Mouse (Mus musculus): Measurements from ENCODE around the gene Atn1. TPM values are rescaled to one million over a fixed set of nuclear protein-coding genes. Genes with fewer than 3 reads are reported as not detected.

Gene Atn1
- polyA plus RNA-seq, 1 experiment from 2014 or later, result 9.3 TPM

DNA sequence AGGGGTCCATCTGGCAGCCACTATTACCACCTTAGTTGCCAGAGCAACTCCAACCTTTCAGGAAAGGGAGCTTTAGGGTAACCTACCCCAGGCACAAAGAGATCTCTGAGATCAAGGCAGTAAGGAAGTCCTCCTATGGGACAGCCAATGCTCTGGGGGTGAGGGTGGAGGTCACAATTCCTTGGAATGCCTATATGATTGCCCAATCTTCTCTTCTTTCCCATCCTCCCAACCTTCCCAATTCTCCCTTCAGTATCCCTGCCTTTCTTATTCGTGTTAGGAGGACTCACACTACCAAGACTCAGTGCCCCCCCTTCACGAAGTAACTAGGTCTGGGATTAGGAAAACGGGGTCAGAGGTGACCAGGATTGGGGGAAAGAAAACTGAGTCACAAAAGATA lies 1.0 kb downstream of the Atn1 start:
- H3K4me1 ChIP-seq (ENCODE audit: control insufficient read depth in 2 of 2, insufficient read depth in 2 of 2, low read length in 2 of 2), result peaks cover 25 to 40% of the 10 kb centered on the region in 2 experiments
- H3K27ac ChIP-seq (replicated peaks in 1 of 2; ENCODE audit: control insufficient read depth in 1 of 2, insufficient read depth in 1 of 2, low read depth in 2 of 2, low read length in 2 of 2), result peak overlapping the region; percentile 47 to 97; a peak in 3 of 4 replicates
- no peak for ATAC-seq (ENCODE audit: insufficient number of reproducible peaks, insufficient read depth, low FRiP score, low read depth)
- no peaks in the 10 kb centered on the region for H3K9me3 ChIP-seq (ENCODE audit: control insufficient read depth, low read length)
- peak overlapping the region; percentile 68 for H3K4me2 ChIP-seq (ENCODE audit: low read length)
- H3K36me3 ChIP-seq (ENCODE audit: control insufficient read depth, insufficient read depth, low read length), result peaks cover 12% of the 10 kb centered on the region; the same call in 1 of the 2 replicates
- H3K9ac ChIP-seq (ENCODE audit: low read length), result peak overlapping the region; percentile 94
- H3K27me3 ChIP-seq (ENCODE audit: control insufficient read depth, insufficient read depth, low read length), result no peaks in the 10 kb centered on the region
- H3K4me3 ChIP-seq (ENCODE audit: control insufficient read depth in 1 of 2, insufficient read depth in 1 of 2, low read depth in 1 of 2, low read length in 2 of 2), result peak overlapping the region; percentile 86 to 94
- WGBS, result 6% methylated on average over 3 of the region's 3 CpGs

DNA sequence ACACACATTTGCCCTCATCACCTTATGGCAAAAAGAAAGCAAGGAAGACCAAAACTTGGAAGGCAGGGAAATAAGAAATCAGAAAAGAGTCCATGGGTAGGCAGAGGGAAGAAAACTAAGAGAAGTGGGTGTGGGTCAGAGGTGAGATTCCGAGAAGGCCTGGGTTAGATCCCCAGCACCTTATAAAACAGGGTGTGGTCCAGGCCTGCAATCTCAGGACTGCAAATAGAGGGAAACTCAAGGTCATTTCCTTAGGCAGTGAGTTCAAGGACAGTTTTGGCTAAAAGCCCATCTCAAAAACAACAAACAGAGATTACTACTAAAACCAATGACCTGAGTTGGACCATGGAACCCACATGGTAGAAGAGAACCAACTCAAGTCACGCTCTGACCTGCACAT lies 2.5 kb downstream of the Atn1 start:
- H3K4me2 ChIP-seq (ENCODE audit: low read length), result no peak overlapping the region
- ATAC-seq (ENCODE audit: insufficient number of reproducible peaks, insufficient read depth, low FRiP score, low read depth), result no peak
- no peaks in the 10 kb centered on the region for H3K9me3 ChIP-seq (ENCODE audit: control insufficient read depth, low read length)
- no peak overlapping the region for H3K27ac ChIP-seq (replicated peaks in 1 of 2; ENCODE audit: control insufficient read depth in 1 of 2, insufficient read depth in 1 of 2, low read depth in 2 of 2, low read length in 2 of 2)
- H3K4me1 ChIP-seq (ENCODE audit: control insufficient read depth in 2 of 2, insufficient read depth in 2 of 2, low read length in 2 of 2), result peaks cover 22 to 37% of the 10 kb centered on the region in 2 experiments
- 80% methylated on average over 2 of the region's 2 CpGs for WGBS
- no peaks in the 10 kb centered on the region for H3K27me3 ChIP-seq (ENCODE audit: control insufficient read depth, insufficient read depth, low read length)
- no peak overlapping the region for H3K4me3 ChIP-seq (ENCODE audit: control insufficient read depth in 1 of 2, insufficient read depth in 1 of 2, low read depth in 1 of 2, low read length in 2 of 2)
- peaks cover 24% of the 10 kb centered on the region for H3K36me3 ChIP-seq (ENCODE audit: control insufficient read depth, insufficient read depth, low read length)
- H3K9ac ChIP-seq (ENCODE audit: low read length), result no peak overlapping the region

DNA sequence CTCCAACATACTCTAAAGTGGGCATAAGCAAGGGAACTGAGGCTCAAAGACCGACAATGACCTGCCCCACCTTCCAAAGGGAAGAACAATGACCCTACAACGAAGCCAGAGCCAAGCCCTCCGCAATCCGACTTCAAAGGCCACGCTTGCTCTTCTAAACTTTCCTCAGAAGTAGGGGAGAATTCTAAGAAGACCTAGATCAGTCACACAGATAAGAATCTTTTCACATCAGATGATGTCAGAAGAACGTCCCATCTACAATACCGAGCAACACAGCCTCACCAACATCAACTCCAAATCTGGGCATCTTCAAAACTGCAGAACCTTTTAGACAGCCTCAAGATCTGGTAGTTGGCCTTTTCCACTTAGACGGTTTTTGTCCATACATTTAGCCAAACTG lies 5.9 kb downstream of the Atn1 start:
- H3K27ac ChIP-seq (replicated peaks in 1 of 2; ENCODE audit: control insufficient read depth in 1 of 2, insufficient read depth in 1 of 2, low read depth in 2 of 2, low read length in 2 of 2), result no peak overlapping the region
- H3K9me3 ChIP-seq (ENCODE audit: control insufficient read depth, low read length), result no peaks in the 10 kb centered on the region
- H3K27me3 ChIP-seq (ENCODE audit: control insufficient read depth, insufficient read depth, low read length), result no peaks in the 10 kb centered on the region
- H3K4me2 ChIP-seq (ENCODE audit: low read length), result no peak overlapping the region
- peaks cover 12 to 28% of the 10 kb centered on the region in 2 experiments for H3K4me1 ChIP-seq (ENCODE audit: control insufficient read depth in 2 of 2, insufficient read depth in 2 of 2, low read length in 2 of 2)
- no peak overlapping the region for H3K9ac ChIP-seq (ENCODE audit: low read length)
- ATAC-seq (ENCODE audit: insufficient number of reproducible peaks, insufficient read depth, low FRiP score, low read depth), result no peak
- 88% methylated on average over 8 of the region's 8 CpGs for WGBS
- peaks cover 45% of the 10 kb centered on the region for H3K36me3 ChIP-seq (ENCODE audit: control insufficient read depth, insufficient read depth, low read length)
- H3K4me3 ChIP-seq (ENCODE audit: control insufficient read depth in 1 of 2, insufficient read depth in 1 of 2, low read depth in 1 of 2, low read length in 2 of 2), result no peak overlapping the region

DNA sequence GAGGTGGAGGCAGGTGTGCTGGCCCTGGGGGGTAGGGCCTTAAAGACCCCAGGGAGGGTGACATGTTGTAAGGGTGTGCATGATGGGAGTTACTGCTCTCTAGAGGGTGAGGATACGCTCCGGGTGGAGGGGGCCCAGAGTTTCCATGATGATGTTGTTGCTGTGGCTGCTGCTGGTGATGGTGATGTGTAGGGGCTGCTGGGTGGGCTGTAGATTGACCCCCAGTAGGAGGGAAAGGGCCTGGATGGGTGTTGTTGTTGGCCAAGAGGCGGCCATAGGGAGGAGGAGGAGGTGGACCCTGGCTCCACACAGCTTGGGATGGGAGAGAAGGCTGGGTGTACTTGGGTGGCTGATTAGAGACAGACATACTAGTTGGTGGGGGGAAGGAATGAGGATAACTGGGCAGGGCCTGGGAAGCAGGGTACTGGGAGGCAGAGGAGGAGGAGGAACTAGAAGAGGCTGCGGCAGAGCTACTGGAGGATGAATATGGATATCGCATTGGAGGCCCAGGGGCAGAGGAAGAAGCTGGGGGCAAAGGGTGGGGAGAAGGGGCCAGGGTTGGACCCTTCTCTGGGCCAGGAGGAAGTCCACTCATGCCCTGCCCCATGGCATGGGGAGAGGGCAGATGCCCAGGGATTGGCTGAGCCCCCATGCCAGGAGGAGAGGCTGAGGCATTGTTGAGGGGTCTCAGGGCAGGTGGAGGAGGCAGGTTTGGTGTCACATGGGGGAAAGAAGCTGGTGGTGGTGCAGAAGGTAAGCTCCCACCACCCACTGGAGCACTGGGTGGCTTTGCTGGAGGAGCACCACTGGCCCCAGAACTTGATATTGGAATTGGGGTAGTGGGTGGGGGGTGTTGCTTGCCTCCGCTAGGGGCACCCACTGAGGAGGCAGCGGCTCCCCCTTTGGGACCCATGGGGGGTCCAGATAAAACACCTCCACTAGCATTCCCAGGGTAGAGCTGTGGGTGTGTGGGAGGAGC lies 9.4 kb downstream of the Atn1 start:
- Histone ChIP-seq H3K4me3 (ENCODE audit: control insufficient read depth in 1 of 2, insufficient read depth in 1 of 2, low read depth in 1 of 2, low read length in 2 of 2) (peak overlapping the region in 1 of 2 experiments; percentile 58; a peak in 1 of 4 replicates), H3K4me1 (ENCODE audit: control insufficient read depth in 2 of 2, insufficient read depth in 2 of 2, low read length in 2 of 2) (peaks cover 7 to 18% of the 10 kb centered on the region in 2 experiments; a peak in 3 of 4 replicates), H3K27me3 (ENCODE audit: control insufficient read depth, insufficient read depth, low read length) (no peaks in the 10 kb centered on the region), H3K36me3 (ENCODE audit: control insufficient read depth, insufficient read depth, low read length) (peaks cover 70% of the 10 kb centered on the region), H3K9me3 (ENCODE audit: control insufficient read depth, low read length) (no peaks in the 10 kb centered on the region), H3K4me2 (ENCODE audit: low read length) (peak overlapping the region; percentile 98), H3K27ac (replicated peaks in 1 of 2; ENCODE audit: control insufficient read depth in 1 of 2, insufficient read depth in 1 of 2, low read depth in 2 of 2, low read length in 2 of 2) (no peak overlapping the region), H3K9ac (ENCODE audit: low read length) (peak overlapping the region; percentile 93)
- no peak for ATAC-seq (ENCODE audit: insufficient number of reproducible peaks, insufficient read depth, low FRiP score, low read depth)
- 87% methylated on average over 7 of the region's 7 CpGs for WGBS

DNA sequence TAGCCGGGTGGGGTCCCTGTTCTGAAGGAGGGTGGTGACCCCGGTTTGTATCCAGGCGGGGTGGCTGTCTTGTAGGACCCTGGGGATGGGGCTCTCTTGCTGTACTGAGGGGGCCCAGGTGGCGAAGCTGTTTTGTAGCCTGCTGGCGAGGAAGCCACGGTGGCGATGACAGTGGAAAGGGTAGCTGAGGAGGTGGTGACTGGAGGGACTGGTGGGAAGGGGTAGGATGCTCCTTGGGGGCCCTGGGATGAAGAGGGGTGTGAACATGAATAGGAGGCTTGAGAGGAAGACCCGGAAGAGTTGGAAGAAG lies 10.1 kb downstream of the Atn1 start:
- no peaks in the 10 kb centered on the region for H3K27me3 ChIP-seq (ENCODE audit: control insufficient read depth, insufficient read depth, low read length)
- H3K4me1 ChIP-seq (ENCODE audit: control insufficient read depth in 2 of 2, insufficient read depth in 2 of 2, low read length in 2 of 2), result peaks cover 9 to 22% of the 10 kb centered on the region in 2 experiments
- H3K27ac ChIP-seq (replicated peaks in 1 of 2; ENCODE audit: control insufficient read depth in 1 of 2, insufficient read depth in 1 of 2, low read depth in 2 of 2, low read length in 2 of 2), result peak overlapping the region in 1 of 2 experiments; percentile 83; a peak in 2 of 4 replicates
- no peaks in the 10 kb centered on the region for H3K9me3 ChIP-seq (ENCODE audit: control insufficient read depth, low read length)
- H3K4me2 ChIP-seq (ENCODE audit: low read length), result peak overlapping the region; percentile 98
- H3K4me3 ChIP-seq (ENCODE audit: control insufficient read depth in 1 of 2, insufficient read depth in 1 of 2, low read depth in 1 of 2, low read length in 2 of 2), result peak overlapping the region; percentile 42 to 58
- ATAC-seq (ENCODE audit: insufficient number of reproducible peaks, insufficient read depth, low FRiP score, low read depth), result no peak
- peak overlapping the region; percentile 93 for H3K9ac ChIP-seq (ENCODE audit: low read length)
- WGBS, result 24% methylated on average over 8 of the region's 8 CpGs
- peaks cover 66% of the 10 kb centered on the region for H3K36me3 ChIP-seq (ENCODE audit: control insufficient read depth, insufficient read depth, low read length)

DNA sequence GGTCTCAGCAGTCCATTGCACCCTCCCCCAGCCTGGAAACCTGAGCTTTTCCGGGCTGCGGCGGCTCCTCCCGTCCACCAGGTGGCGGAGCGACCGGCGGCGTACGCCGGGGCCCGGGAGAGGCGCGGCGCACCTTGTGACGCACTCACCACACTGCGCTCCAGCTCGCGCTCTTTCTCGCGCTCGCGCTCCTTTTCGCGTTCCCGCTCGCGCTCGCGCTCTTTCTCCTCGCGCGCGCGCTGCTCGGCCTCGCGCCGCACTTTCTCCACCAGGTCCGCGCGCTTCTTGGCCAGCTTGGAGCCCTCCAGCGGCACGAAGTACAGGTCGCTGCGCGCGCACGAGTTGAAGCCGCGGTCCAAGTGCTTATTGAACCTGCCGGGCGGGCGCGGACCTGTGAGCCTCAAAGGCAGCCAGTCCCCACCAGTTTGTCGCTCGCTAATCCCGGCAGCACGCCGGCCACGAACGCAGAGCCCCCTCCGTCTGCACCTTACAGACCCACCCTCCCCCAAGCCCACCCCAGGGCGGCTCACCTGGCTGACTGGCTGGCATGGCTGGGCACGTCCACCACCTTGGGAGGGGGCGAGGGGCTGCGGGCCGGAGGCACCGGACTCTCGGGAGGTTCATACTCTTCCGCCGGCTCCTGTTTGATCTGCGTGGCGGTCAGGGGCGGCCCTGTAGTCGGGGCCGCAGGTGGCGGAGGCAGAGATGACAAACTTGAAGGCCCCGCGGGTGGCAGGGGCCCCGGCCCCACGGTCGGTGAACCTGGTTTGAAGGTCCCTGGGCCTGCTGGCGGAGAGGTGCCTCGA lies 10.6 kb downstream of the Atn1 start:
- peak overlapping the region; percentile 42 to 58 for H3K4me3 ChIP-seq (ENCODE audit: control insufficient read depth in 1 of 2, insufficient read depth in 1 of 2, low read depth in 1 of 2, low read length in 2 of 2)
- no peaks in the 10 kb centered on the region for H3K9me3 ChIP-seq (ENCODE audit: control insufficient read depth, low read length)
- H3K4me1 ChIP-seq (ENCODE audit: control insufficient read depth in 2 of 2, insufficient read depth in 2 of 2, low read length in 2 of 2), result peaks cover 9 to 22% of the 10 kb centered on the region in 2 experiments
- H3K9ac ChIP-seq (ENCODE audit: low read length), result peak overlapping the region; percentile 93
- ATAC-seq (ENCODE audit: insufficient number of reproducible peaks, insufficient read depth, low FRiP score, low read depth), result peak; percentile 79
- peaks cover 63% of the 10 kb centered on the region for H3K36me3 ChIP-seq (ENCODE audit: control insufficient read depth, insufficient read depth, low read length)
- peak overlapping the region; percentile 98 for H3K4me2 ChIP-seq (ENCODE audit: low read length)
- H3K27me3 ChIP-seq (ENCODE audit: control insufficient read depth, insufficient read depth, low read length), result no peaks in the 10 kb centered on the region
- peak overlapping the region; percentile 52 to 83 for H3K27ac ChIP-seq (replicated peaks in 1 of 2; ENCODE audit: control insufficient read depth in 1 of 2, insufficient read depth in 1 of 2, low read depth in 2 of 2, low read length in 2 of 2)
- under 1% methylated on average over 84 of the region's 85 CpGs for WGBS

DNA sequence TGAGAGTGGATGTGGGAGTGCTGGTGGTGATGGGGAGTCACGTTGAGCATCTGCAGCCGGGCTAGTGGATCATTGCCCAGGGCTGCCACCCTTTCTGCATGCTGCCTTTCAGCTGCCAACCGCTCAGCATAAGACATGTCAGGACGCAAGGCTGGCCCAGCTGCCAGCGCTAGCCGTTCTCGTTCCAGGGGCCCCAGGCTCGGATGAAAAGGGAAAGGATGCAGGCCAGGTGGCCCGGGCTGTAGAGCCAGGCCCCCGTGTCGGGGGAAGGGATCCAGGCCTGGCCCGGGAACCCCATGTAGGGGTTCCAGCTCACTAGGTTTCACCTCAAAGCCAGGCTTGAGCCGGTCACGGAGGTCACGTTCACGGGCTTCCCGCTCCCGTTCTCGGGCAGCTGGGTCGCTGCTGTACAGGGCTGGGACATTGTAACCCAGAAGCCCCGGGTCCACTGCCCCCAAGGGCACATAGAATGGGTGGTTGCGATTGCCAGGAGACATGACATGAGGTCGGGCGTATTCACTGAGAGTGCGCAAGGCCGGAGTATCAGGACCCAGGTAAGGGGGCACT lies 11.5 kb downstream of the Atn1 start:
- no peaks in the 10 kb centered on the region for H3K9me3 ChIP-seq (ENCODE audit: control insufficient read depth, low read length)
- H3K4me3 ChIP-seq (ENCODE audit: control insufficient read depth in 1 of 2, insufficient read depth in 1 of 2, low read depth in 1 of 2, low read length in 2 of 2), result peak overlapping the region; percentile 24 to 58
- H3K4me2 ChIP-seq (ENCODE audit: low read length), result peak overlapping the region; percentile 98
- peak overlapping the region; percentile 52 to 56; a peak in 2 of 4 replicates for H3K27ac ChIP-seq (replicated peaks in 1 of 2; ENCODE audit: control insufficient read depth in 1 of 2, insufficient read depth in 1 of 2, low read depth in 2 of 2, low read length in 2 of 2)
- ATAC-seq (ENCODE audit: insufficient number of reproducible peaks, insufficient read depth, low FRiP score, low read depth), result no peak
- WGBS, result 71% methylated on average over 26 of the region's 26 CpGs
- H3K9ac ChIP-seq (ENCODE audit: low read length), result peak overlapping the region; percentile 70
- H3K36me3 ChIP-seq (ENCODE audit: control insufficient read depth, insufficient read depth, low read length), result peaks cover 60% of the 10 kb centered on the region
- no peaks in the 10 kb centered on the region for H3K27me3 ChIP-seq (ENCODE audit: control insufficient read depth, insufficient read depth, low read length)
- peaks cover 11 to 25% of the 10 kb centered on the region in 2 experiments for H3K4me1 ChIP-seq (ENCODE audit: control insufficient read depth in 2 of 2, insufficient read depth in 2 of 2, low read length in 2 of 2)
